Mouse (Mus musculus): ENCODE measurements around the gene Susd6. TPM values are rescaled to one million over a fixed set of nuclear protein-coding genes. Genes with fewer than 3 reads are reported as not detected.

The Susd6 gene
- polyA plus RNA-seq, 2 experiments, result 11.1 to 11.6 TPM

DNA sequence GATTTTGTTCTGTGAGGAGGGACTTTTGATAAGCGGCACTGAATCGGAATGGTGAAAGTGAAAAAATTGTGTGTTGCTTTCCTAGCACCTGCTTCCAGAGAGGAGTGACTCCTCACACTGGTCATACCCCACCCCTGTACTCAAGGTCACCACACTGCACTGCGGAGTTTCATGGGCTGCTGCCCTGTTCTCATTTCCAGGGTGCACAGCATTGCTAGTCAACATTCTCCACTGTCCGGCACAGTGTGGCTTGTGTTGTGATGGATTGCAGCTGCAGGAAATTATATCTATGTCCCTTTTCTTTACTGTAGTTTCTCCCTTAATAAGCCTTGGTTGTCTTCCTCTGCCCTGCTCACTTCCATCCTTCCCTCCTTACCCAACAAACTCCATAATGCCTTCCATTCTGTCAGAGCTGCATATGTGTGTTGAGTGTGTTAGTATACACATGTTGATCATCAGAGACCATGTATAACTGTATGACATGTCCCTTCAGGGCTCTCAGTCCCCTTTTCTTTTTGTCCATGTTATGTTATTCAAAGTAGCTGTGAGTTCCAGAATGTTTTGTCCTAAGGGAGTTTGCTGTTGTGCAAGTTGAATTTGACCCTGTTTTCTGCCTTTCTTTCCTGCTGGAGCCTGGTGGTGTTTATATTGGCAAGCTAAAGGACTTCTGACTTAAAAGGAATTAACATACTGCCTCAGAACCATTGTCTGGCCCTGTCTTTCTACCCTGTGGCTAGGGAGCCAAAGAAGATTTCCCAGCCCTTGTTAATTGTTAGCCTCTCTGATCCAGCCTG lies 53.5 kb downstream of the Susd6 start:
- Histone ChIP-seq H3K27me3 (ENCODE audit: control insufficient read depth, insufficient read depth, low read length) (no peaks in the 10 kb centered on the region), H3K9me3 (ENCODE audit: control insufficient read depth, low read length) (no peaks in the 10 kb centered on the region), H3K9ac (replicated peaks) (no peak overlapping the region), H3K4me2 (ENCODE audit: low read depth) (no peak overlapping the region), H3K36me3 (replicated peaks; ENCODE audit: control insufficient read depth, insufficient read depth, low read depth) (no peaks in the 10 kb centered on the region), H3K4me3 (ENCODE audit: insufficient read depth in 1 of 2, low read depth in 2 of 2, low read length in 2 of 2) (no peak overlapping the region), H3K27ac (no peak overlapping the region), H3K4me1 (replicated peaks; ENCODE audit: control insufficient read depth in 2 of 2, insufficient read depth in 2 of 2, low read length in 1 of 2) (peaks cover 6 to 18% of the 10 kb centered on the region in 2 experiments; a peak in 3 of 4 replicates)
- DNase-seq (ENCODE audit: low read depth in 3 of 3, low spot score in 3 of 3) (no peak), ATAC-seq (ENCODE audit: insufficient read depth) (no peak)
- 79% methylated on average over 4 of the region's 4 CpGs for WGBS (ENCODE audit: insufficient replicate concordance)
- TF ChIP-seq CTCF (IDR thresholded peaks at IDR 0.05; ENCODE audit: low read depth) (no peak), EP300 (IDR thresholded peaks at IDR 0.05; ENCODE audit: low read depth) (no peak)

DNA sequence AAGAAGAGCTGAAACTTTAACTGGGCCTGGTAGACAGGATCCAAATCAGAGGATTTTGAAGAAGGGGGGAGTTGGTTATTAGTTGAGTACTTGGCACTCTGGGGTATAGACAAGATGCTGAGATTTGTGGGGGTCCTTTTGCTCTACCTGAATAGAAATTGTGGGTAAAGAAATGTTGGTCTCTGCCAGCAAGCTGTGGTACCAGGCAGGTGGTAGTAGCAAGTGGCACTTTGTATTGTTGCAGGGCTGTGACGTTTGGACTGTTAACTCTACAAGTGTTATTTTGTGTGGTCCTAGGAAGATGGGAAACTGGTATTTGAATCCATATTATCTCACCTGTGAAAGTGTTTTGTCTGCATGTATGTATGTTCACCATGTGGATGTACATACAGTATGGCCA lies 55.6 kb downstream of the Susd6 start:
- no peak overlapping the region for H3K4me2 ChIP-seq (ENCODE audit: low read depth)
- no peak overlapping the region for H3K9ac ChIP-seq (replicated peaks)
- 74% methylated on average over 1 of the region's 1 CpGs for WGBS (ENCODE audit: insufficient replicate concordance)
- H3K36me3 ChIP-seq (replicated peaks; ENCODE audit: control insufficient read depth, insufficient read depth, low read depth), result no peaks in the 10 kb centered on the region
- H3K27me3 ChIP-seq (ENCODE audit: control insufficient read depth, insufficient read depth, low read length), result no peaks in the 10 kb centered on the region
- no peaks in the 10 kb centered on the region for H3K9me3 ChIP-seq (ENCODE audit: control insufficient read depth, low read length)
- TF ChIP-seq EP300 (IDR thresholded peaks at IDR 0.05; ENCODE audit: low read depth), result no peak
- ATAC-seq (ENCODE audit: insufficient read depth) (no peak), DNase-seq (ENCODE audit: low read depth in 3 of 3, low spot score in 3 of 3) (no peak)
- no peak overlapping the region for H3K27ac ChIP-seq
- peaks cover 6 to 12% of the 10 kb centered on the region in 2 experiments; a peak in 2 of 4 replicates for H3K4me1 ChIP-seq (replicated peaks; ENCODE audit: control insufficient read depth in 2 of 2, insufficient read depth in 2 of 2, low read length in 1 of 2)
- no peak overlapping the region for H3K4me3 ChIP-seq (ENCODE audit: insufficient read depth in 1 of 2, low read depth in 2 of 2, low read length in 2 of 2)

DNA sequence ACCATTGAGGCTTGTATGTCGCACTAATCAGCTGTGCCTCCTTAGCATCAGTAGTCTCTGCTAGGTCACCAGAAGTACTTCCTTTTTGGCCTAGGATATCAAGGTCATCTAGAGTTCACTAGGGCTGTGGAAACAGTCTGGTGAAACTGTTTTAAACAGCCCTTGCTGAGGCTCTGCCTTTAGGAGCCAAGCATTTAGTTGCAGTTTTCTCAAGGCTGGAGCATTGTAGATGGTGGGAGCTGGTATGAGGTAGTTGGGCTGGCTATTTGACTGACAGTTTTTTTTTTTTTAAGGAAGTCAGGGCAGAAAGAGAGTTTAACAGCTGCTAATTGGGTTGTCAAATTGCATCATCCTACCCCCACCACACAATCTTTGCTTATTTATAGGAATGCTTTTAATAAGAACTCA lies 56.6 kb downstream of the Susd6 start:
- ATAC-seq (ENCODE audit: insufficient read depth) (no peak), DNase-seq (ENCODE audit: low read depth in 3 of 3, low spot score in 3 of 3) (no peak)
- Histone ChIP-seq H3K4me1 (replicated peaks; ENCODE audit: control insufficient read depth in 2 of 2, insufficient read depth in 2 of 2, low read length in 1 of 2) (peaks cover 6 to 14% of the 10 kb centered on the region in 2 experiments; a peak in 2 of 4 replicates), H3K36me3 (replicated peaks; ENCODE audit: control insufficient read depth, insufficient read depth, low read depth) (no peaks in the 10 kb centered on the region), H3K9ac (replicated peaks) (no peak overlapping the region), H3K27ac (no peak overlapping the region), H3K4me3 (ENCODE audit: insufficient read depth in 1 of 2, low read depth in 2 of 2, low read length in 2 of 2) (no peak overlapping the region), H3K27me3 (ENCODE audit: control insufficient read depth, insufficient read depth, low read length) (no peaks in the 10 kb centered on the region), H3K4me2 (ENCODE audit: low read depth) (no peak overlapping the region), H3K9me3 (ENCODE audit: control insufficient read depth, low read length) (no peaks in the 10 kb centered on the region)
- 33% methylated on average over 1 of the region's 1 CpGs for WGBS (ENCODE audit: insufficient replicate concordance)
- TF ChIP-seq CTCF (IDR thresholded peaks at IDR 0.05; ENCODE audit: low read depth), result no peak
- TF ChIP-seq EP300 (IDR thresholded peaks at IDR 0.05; ENCODE audit: low read depth), result no peak

DNA sequence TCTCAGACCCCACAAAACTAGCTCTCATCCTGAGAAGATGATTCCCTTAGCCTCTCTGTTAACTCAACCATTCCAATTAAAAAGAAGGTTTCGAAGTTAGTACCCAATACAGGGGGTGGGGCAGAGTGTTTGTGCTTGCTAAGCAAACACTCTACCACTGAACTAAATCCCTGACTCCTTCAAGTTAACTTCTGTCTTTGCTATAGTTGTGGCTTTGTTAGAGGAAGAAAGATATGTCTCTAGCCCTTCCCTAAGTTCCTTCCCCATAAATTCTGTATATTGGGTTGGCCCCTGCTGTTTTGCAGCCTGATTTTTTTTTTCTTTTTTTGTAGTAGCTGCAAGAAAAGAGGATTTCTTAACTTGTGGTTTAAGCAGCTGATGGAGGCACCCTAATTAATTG lies 61.7 kb downstream of the Susd6 start:
- ATAC-seq (ENCODE audit: insufficient read depth) (no peak), DNase-seq (ENCODE audit: low read depth in 3 of 3, low spot score in 3 of 3) (no peak)
- Histone ChIP-seq H3K27ac (no peak overlapping the region), H3K4me1 (replicated peaks; ENCODE audit: control insufficient read depth in 2 of 2, insufficient read depth in 2 of 2, low read length in 1 of 2) (peaks cover 6 to 20% of the 10 kb centered on the region in 2 experiments; a peak in 3 of 4 replicates), H3K27me3 (ENCODE audit: control insufficient read depth, insufficient read depth, low read length) (no peaks in the 10 kb centered on the region), H3K4me3 (ENCODE audit: insufficient read depth in 1 of 2, low read depth in 2 of 2, low read length in 2 of 2) (no peak overlapping the region), H3K36me3 (replicated peaks; ENCODE audit: control insufficient read depth, insufficient read depth, low read depth) (no peaks in the 10 kb centered on the region), H3K9ac (replicated peaks) (no peak overlapping the region), H3K4me2 (ENCODE audit: low read depth) (no peak overlapping the region), H3K9me3 (ENCODE audit: control insufficient read depth, low read length) (no peaks in the 10 kb centered on the region)
- 60% methylated on average over 1 of the region's 1 CpGs for WGBS (ENCODE audit: insufficient replicate concordance)
- TF ChIP-seq EP300 (IDR thresholded peaks at IDR 0.05; ENCODE audit: low read depth) (no peak), CTCF (IDR thresholded peaks at IDR 0.05; ENCODE audit: low read depth) (no peak)

DNA sequence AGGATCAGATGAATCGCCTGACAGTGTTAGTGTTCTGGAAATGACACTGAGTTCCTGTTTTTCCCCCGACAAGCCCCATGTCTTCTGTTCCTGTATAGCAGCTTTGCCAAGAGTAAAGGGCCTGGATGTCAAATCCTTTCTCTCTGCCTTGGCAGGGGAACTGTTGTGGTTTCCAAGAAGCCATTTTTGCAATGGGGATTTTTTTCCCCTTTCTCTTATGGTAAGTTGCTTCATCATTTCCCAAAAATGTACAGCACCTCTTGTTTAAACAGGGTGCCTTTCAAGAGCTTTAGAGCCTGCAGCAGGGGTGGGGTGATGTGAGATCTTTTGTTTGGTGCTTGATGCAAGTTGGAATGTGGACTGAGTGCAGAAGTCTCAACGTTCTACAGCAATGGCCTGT lies 63.4 kb downstream of the Susd6 start:
- no peak overlapping the region for H3K9ac ChIP-seq (replicated peaks)
- no peak overlapping the region for H3K4me3 ChIP-seq (ENCODE audit: insufficient read depth in 1 of 2, low read depth in 2 of 2, low read length in 2 of 2)
- ATAC-seq (ENCODE audit: insufficient read depth) (no peak), DNase-seq (ENCODE audit: low read depth in 3 of 3, low spot score in 3 of 3) (no peak)
- no peak overlapping the region for H3K27ac ChIP-seq
- peaks cover 6 to 20% of the 10 kb centered on the region in 2 experiments; a peak in 3 of 4 replicates for H3K4me1 ChIP-seq (replicated peaks; ENCODE audit: control insufficient read depth in 2 of 2, insufficient read depth in 2 of 2, low read length in 1 of 2)
- 31% methylated on average over 3 of the region's 3 CpGs for WGBS (ENCODE audit: insufficient replicate concordance)
- no peak overlapping the region for H3K4me2 ChIP-seq (ENCODE audit: low read depth)
- TF ChIP-seq EP300 (IDR thresholded peaks at IDR 0.05; ENCODE audit: low read depth) (no peak), CTCF (IDR thresholded peaks at IDR 0.05; ENCODE audit: low read depth) (no peak)
- no peaks in the 10 kb centered on the region for H3K36me3 ChIP-seq (replicated peaks; ENCODE audit: control insufficient read depth, insufficient read depth, low read depth)
- no peaks in the 10 kb centered on the region for H3K9me3 ChIP-seq (ENCODE audit: control insufficient read depth, low read length)
- H3K27me3 ChIP-seq (ENCODE audit: control insufficient read depth, insufficient read depth, low read length), result no peaks in the 10 kb centered on the region

Data from liver, embryonic 14.5 days (tissue).